Mouse (Mus musculus) olfactory bulb, adult 2 months (tissue): ENCODE measurements around the gene Gnas.

ENCODE experiments used
- CTCF ChIP-seq: fragments of 200-500 bp; IDR thresholded peaks from 2 replicates; pipeline ENCODE4 v1.5.1; 2012; ENCODE audit warnings: low read depth, mild to moderate bottlenecking, low read length, moderate library complexity; ENCODE audit not compliant: insufficient read depth
- POLR2A ChIP-seq: fragments of 200-500 bp; IDR thresholded peaks from 2 replicates; pipeline ENCODE4 v1.6.1; 2012; ENCODE audit warnings: mild to moderate bottlenecking, low read depth, low read length, moderate library complexity; ENCODE audit not compliant: insufficient read depth

DNA sequence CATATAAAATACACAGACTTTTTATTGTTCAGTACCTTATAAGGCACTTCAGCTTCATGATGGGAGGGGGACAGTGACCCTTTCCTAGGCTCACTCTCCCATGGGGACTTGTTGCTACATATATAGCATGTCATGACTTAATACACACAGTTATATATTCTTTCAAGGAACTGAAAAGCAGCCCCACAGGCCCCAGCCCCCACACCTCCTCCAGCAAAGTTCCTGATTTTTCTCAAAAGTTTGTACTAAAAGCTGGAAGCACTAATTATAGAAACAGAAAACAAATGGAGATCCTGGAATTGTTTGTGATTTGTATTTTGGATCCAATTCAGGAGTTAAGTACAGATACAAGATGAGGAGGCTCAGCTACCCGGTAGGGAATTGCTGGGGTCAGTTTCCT is 59.4 kb downstream of the Gnas start:
- TF ChIP-seq CTCF (no peak), POLR2A (no peak)
